Mouse (Mus musculus): ENCODE results near the gene Pde6h.

DNA sequence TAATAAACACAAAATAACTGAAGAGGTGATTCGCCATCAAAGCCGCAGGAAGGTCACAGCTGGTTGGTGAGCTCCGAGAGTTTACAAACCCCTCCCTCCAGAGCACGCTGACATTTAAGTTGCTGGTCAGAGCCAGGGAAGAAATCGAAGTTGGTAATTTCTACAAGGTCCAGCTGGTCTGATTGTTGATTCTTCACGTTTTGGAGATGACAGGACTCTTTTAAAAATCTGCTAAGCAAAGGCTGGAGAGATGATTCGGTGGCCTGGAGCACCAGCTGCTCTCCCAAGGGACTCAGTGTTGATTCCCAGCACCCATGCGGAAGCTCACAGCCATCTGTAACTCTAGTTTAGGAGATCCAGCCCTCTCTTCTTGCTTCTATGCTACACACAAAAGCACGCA lies 12.7 kb downstream of the Pde6h start:
- TF ChIP-seq CTCF (IDR thresholded peaks at IDR 0.05; ENCODE audit: borderline replicate concordance, insufficient read depth, low read length) (no peak), POLR2A (IDR thresholded peaks at IDR 0.05; ENCODE audit: low read depth, low read length) (no peak)
